Mouse (Mus musculus) thymus, adult 2 months (tissue): ENCODE results near the gene Zkscan1. TPM values are rescaled to one million over a fixed set of nuclear protein-coding genes. Genes with fewer than 3 reads are reported as not detected.
A peak's percentile ranks its signal among the peaks of the same experiment; 100 is the strongest.
"Not testable (repeated sequence)": the region's sequence is repeated elsewhere in the genome, so short reads cannot be mapped to it uniquely, and the experiment has no call there.

Experiments
- DNase-seq: peaks from one replicate; pipeline ENCODE4 v3.0.0; 2021
- H3K27ac ChIP-seq: fragments of 200-500 bp; 2 replicates; pipeline ENCODE4 v1.5.1; 2012; ENCODE audit warnings: low read length, control low read depth; ENCODE audit not compliant: control insufficient read depth, insufficient read depth
- H3K27me3 ChIP-seq: fragments of 200-500 bp; 2 replicates; pipeline ENCODE4 v1.6.1; 2012; ENCODE audit warnings: mild to moderate bottlenecking, low read length, moderate library complexity, mixed read lengths; ENCODE audit not compliant: control insufficient read depth, insufficient read depth
- H3K36me3 ChIP-seq: fragments of 200-500 bp; 2 replicates; pipeline ENCODE4 v1.6.1; 2012; ENCODE audit warnings: mild to moderate bottlenecking, low read length, moderate library complexity; ENCODE audit not compliant: control insufficient read depth, insufficient read depth
- H3K4me1 ChIP-seq: fragments of 200-500 bp; replicated peaks from 2 replicates; pipeline ENCODE4 v1.6.1; 2012; ENCODE audit warnings: low read length; ENCODE audit not compliant: control insufficient read depth, insufficient read depth
- H3K4me3 ChIP-seq: fragments of 200-500 bp; 2 replicates; pipeline ENCODE4 v1.5.1; 2012; ENCODE audit warnings: mild to moderate bottlenecking, low read length, control low read depth, moderate library complexity; ENCODE audit not compliant: control insufficient read depth, insufficient read depth
- CTCF ChIP-seq: fragments of 200-500 bp; IDR thresholded peaks from 2 replicates; pipeline ENCODE4 v1.5.1; 2012; ENCODE audit warnings: mild to moderate bottlenecking, control low read depth, low read length, moderate library complexity, borderline replicate concordance; ENCODE audit not compliant: control insufficient read depth, poor library complexity, insufficient read depth; ENCODE audit errors: extremely low read depth
- POLR2A ChIP-seq: fragments of 200-500 bp; IDR thresholded peaks from 2 replicates; pipeline ENCODE4 v1.6.1; 2012; ENCODE audit warnings: mild to moderate bottlenecking, low read length, control low read depth, moderate library complexity; ENCODE audit not compliant: control insufficient read depth, poor library complexity, insufficient read depth; ENCODE audit errors: extremely low read depth
- WGBS: fragments of 180-500 bp; shearing (Covaris S2); methylation state at CpG from one replicate; pipeline ENCODE4 v1.1.7; 2018; 5-methylcytosine and 5-hydroxymethylcytosine counted together
- polyA plus RNA-seq: library from polyadenylated mRNA; depleted of rRNA; stranded (reverse); fragments of >200 nt; gene quantifications from 2 replicates; pipeline ENCODE4 v1.2.3, GENCODE M21; 2012; rRNA removed

The Zkscan1 gene
- 5.1 and 5.9 TPM in 2 replicates for polyA plus RNA-seq

GRCm38 (mm10) chr5:138084996-138085395 lies at the start of gene Zkscan1:
Zkscan1 (plus strand) TSS chr5:138085084.
- Histone ChIP-seq H3K4me1 (no peaks in the 10 kb centered on the region), H3K27ac (peak within 1 kb of the TSS; percentile 72), H3K27me3 (no peaks in the 10 kb centered on the region), H3K36me3 (no peaks in the 10 kb centered on the region), H3K4me3 (peak within 1 kb of the TSS; percentile 100)
- TF ChIP-seq CTCF (no peak), POLR2A (peak; percentile 69)
- WGBS = 1% methylated on average over 27 of the region's 27 CpGs
- peak; percentile 74 for DNase-seq

GRCm38 (mm10) chr5:138052894-138053293 lies 32.0 kb upstream of the Zkscan1 start, which contains the start of gene Smok3c:
Smok3c (plus strand) TSS chr5:138053194.
- H3K4me3 ChIP-seq, H3K4me1 ChIP-seq, H3K27ac ChIP-seq, H3K36me3 ChIP-seq, H3K27me3 ChIP-seq, DNase-seq: not testable (repeated sequence)
- WGBS = no CpG with 5 or more reads among the region's 5 CpGs

GRCm38 (mm10) chr5:138073803-138074202 lies 11.1 kb upstream of the Zkscan1 start:
- no peak overlapping the region for H3K27ac ChIP-seq
- no peak overlapping the region for H3K4me3 ChIP-seq
- no peaks in the 10 kb centered on the region for H3K36me3 ChIP-seq
- no peak for DNase-seq
- 87% methylated on average over 4 of the region's 4 CpGs for WGBS
- TF ChIP-seq CTCF (no peak), POLR2A (no peak)
- no peaks in the 10 kb centered on the region for H3K27me3 ChIP-seq
- H3K4me1 ChIP-seq = no peaks in the 10 kb centered on the region

DNA sequence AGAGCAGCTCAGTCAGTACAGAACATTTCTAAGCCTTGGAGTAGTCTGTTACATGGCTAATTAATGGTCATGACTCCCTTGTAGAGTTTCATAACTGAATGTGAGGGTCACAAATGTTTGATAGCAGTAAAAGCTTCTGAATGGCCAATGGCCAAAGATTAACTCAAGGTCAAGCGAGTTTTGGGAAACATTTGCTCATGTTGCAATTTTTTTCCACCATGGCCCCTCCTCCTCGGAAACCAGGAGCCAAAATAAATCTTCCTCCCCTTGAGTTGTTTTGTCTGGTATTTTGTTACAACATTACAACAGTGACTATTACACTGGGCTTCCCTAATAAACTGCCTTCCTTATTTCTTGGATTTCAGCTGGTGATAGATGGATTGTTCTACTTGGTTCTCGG lies 9.2 kb upstream of the Zkscan1 start:
- no peak for TF ChIP-seq POLR2A
- Histone ChIP-seq H3K4me3 (no peak overlapping the region), H3K36me3 (no peaks in the 10 kb centered on the region), H3K27me3 (no peaks in the 10 kb centered on the region), H3K27ac (no peak overlapping the region), H3K4me1 (no peaks in the 10 kb centered on the region)
- no peak for DNase-seq
- WGBS = 74% methylated on average over 3 of the region's 3 CpGs

GRCm38 (mm10) chr5:138076148-138076547 lies 8.7 kb upstream of the Zkscan1 start:
- no peak for TF ChIP-seq CTCF
- no peak for TF ChIP-seq POLR2A
- no peak for DNase-seq
- H3K36me3 ChIP-seq = no peaks in the 10 kb centered on the region
- H3K4me3 ChIP-seq = no peak overlapping the region
- no peak overlapping the region for H3K27ac ChIP-seq
- 59% methylated on average over 2 of the region's 2 CpGs for WGBS
- no peaks in the 10 kb centered on the region for H3K4me1 ChIP-seq
- no peaks in the 10 kb centered on the region for H3K27me3 ChIP-seq

DNA sequence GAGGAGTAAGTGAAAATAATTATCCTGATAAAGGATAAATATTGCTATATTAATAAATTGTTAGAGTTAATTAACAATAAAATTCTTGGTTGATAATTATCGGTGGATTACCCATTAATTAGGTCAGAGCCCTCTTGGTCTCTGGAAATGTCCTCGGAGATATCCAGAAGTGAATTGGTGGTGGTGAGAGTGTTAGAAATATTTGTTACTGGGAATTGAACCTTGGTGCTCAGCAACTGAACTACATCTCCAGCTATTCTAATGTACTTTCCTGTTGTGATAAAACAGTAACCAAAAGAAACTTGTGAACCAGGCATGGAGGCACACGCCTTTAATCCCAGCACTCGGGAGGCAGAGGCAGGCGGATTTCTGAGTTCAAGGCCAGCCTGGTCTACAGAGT lies 4.4 kb upstream of the Zkscan1 start:
- H3K27me3 ChIP-seq = no peaks in the 10 kb centered on the region
- H3K4me1 ChIP-seq = no peaks in the 10 kb centered on the region
- no peak for TF ChIP-seq CTCF
- no peak for TF ChIP-seq POLR2A
- H3K36me3 ChIP-seq = no peaks in the 10 kb centered on the region
- no peak overlapping the region for H3K4me3 ChIP-seq
- DNase-seq = no peak
- WGBS = 95% methylated on average over 5 of the region's 5 CpGs
- no peak overlapping the region for H3K27ac ChIP-seq

DNA sequence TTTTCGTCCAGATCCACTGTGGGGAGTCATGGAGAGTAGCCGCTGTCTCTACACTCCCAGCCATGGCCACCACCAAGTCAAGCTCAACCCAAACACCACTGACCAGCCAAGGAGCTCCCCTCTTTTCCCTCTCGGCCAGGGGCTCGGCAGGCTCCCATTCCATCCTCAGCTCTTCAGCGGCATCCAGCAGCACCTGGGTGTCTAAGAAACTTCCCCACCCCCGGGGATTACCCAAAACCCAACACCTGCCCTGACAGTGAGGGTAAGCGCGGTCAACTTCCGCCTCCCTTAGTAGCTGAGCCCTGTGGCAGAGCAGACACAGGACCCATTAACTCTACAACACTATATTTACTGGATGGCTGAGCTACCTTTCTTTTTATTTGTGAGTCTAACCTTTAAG lies 3.4 kb upstream of the Zkscan1 start:
- no peak overlapping the region for H3K4me3 ChIP-seq
- WGBS = 83% methylated on average over 9 of the region's 9 CpGs
- H3K36me3 ChIP-seq = no peaks in the 10 kb centered on the region
- no peak for DNase-seq
- no peak overlapping the region for H3K27ac ChIP-seq
- no peaks in the 10 kb centered on the region for H3K27me3 ChIP-seq
- H3K4me1 ChIP-seq = no peaks in the 10 kb centered on the region
- no peak for TF ChIP-seq CTCF
- no peak for TF ChIP-seq POLR2A
